Mouse (Mus musculus) myocyte (in vitro differentiated cells): Measurements from ENCODE around the gene Hsd3b1.

Source experiments
- POLR2A ChIP-seq: IDR thresholded peaks from one replicate; pipeline ENCODE4 v1.6.1; 2011; ENCODE audit warnings: low read depth, mild to moderate bottlenecking, control low read depth, moderate library complexity; ENCODE audit not compliant: insufficient read length
- USF1 ChIP-seq: IDR thresholded peaks from one replicate; pipeline ENCODE4 v1.6.1; 2011; ENCODE audit warnings: low read depth, mild to moderate bottlenecking, control low read depth, moderate library complexity

DNA sequence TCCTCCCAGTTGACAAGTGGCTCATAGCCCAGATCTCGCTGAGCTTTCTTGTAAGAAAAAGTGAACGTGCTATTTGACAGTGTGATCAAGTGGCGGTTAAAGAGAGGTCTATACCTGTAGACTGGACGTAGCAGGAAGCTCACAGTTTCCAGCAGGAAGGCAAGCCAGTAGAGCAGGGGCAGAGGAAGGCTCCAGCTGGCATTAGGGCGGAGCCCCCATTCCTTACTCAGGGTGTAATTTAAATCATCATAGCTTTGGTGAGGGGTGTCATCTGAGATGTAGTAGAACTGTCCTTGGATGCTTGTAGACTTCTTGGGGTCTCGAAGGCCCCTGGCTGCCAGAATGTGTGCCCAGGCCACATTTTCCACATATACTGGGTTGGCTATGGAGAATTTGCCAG is 7.0 kb downstream of the Hsd3b1 start:
- TF ChIP-seq POLR2A: no peak
- no peak for TF ChIP-seq USF1
